Mouse (Mus musculus) ES-E14 (cell line): Measurements from ENCODE around the gene Tap2.

Experiments used
- CHD2 ChIP-seq: IDR thresholded peaks from 2 replicates; pipeline ENCODE4 v1.6.1; 2014; ENCODE audit warnings: mild to moderate bottlenecking, low read depth, low read length, inconsistent platforms
- HCFC1 ChIP-seq: IDR thresholded peaks from 2 replicates; pipeline ENCODE4 v1.6.1; 2012; ENCODE audit warnings: low read length, inconsistent platforms, borderline replicate concordance; ENCODE audit not compliant: insufficient read depth
- MAFK ChIP-seq: IDR thresholded peaks from 2 replicates; pipeline ENCODE4 v1.6.1; 2014; ENCODE audit warnings: mild to moderate bottlenecking, low read depth, low read length, inconsistent platforms; ENCODE audit not compliant: insufficient read depth
- ZC3H11A ChIP-seq: IDR thresholded peaks from 2 replicates; pipeline ENCODE4 v1.6.1; 2012; ENCODE audit warnings: low read depth, mild to moderate bottlenecking, inconsistent platforms, low read length, borderline replicate concordance
- ZNF384 ChIP-seq: IDR thresholded peaks from 2 replicates; pipeline ENCODE4 v1.6.1; 2012; ENCODE audit warnings: low read depth, low read length, inconsistent platforms

DNA sequence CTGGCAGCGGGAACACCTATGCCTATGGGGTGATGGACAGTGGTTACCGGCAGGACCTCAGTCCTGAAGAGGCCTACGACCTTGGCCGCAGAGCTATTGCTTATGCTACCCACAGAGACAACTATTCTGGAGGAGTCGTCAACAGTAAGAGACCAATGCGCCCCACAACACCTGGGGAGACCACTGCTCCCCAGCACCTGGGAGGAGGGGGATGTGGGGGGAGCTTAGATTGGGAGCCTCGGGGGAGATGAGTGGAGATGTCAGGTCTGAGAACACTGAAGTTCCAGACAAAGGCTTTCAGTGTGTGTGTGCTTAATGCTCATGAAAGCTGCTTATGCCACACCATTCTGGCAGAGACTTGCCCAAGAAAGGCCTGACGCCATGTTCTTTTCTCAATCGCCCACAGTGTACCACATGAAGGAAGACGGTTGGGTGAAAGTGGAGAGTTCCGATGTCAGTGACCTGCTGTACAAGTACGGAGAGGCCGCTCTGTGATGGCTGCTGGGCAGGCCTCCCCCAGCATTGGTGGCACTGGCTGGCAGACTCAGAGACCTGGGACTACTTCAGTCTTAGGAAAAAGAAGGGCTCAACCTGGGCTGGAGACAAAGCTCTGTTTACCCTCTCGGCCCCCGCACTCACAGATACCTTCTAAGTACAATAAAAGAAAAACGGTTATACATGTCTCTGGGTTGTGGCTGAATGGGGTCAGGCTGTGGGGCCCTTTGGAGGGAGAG, 2.4 kb upstream of the Tap2 start:
- TF ChIP-seq CHD2, result no peak
- no peak for TF ChIP-seq HCFC1
- no peak for TF ChIP-seq ZNF384
- no peak for TF ChIP-seq MAFK
- TF ChIP-seq ZC3H11A, result no peak
